Mouse (Mus musculus) macrophage (primary cell): Measurements from ENCODE around the gene Cnnm4. TPM values are rescaled to one million over a fixed set of nuclear protein-coding genes. Genes with fewer than 3 reads are reported as not detected.

Experiments
- H3K27ac ChIP-seq: fragments of 350-480 bp; formaldehyde crosslinking; 2 replicates; pipeline ENCODE4 v1.9.0; 2021
- H3K36me3 ChIP-seq: fragments of 350-480 bp; formaldehyde crosslinking; 2 replicates; pipeline ENCODE4 v1.9.0; 2021; ENCODE audit errors: inconsistent target
- H3K4me3 ChIP-seq: fragments of 350-480 bp; formaldehyde crosslinking; 2 replicates; pipeline ENCODE4 v1.9.0; 2021; ENCODE audit errors: inconsistent target
- H3K79me2 ChIP-seq: fragments of 350-480 bp; formaldehyde crosslinking; 2 replicates; pipeline ENCODE4 v1.9.0; 2021; ENCODE audit errors: inconsistent target
- WGBS: methylation state at CpG from one replicate; pipeline ENCODE4 v1.1.7; 2026; ENCODE audit warnings: inconsistent platforms; ENCODE audit not compliant: missing documents; 5-methylcytosine and 5-hydroxymethylcytosine counted together
- polyA plus RNA-seq: library from polyadenylated mRNA; stranded (reverse); fragments of 250-400 nt; gene quantifications from 3 replicates; pipeline ENCODE4 v1.2.4, GENCODE M21; 2018; ENCODE audit warnings: inconsistent platforms

The Cnnm4 gene
- polyA plus RNA-seq, 1 experiment from 2014 or later = 3.0 TPM

GRCm38 (mm10) chr1:36546888-36547471, 75.6 kb downstream of the Cnnm4 start, which contains the start of gene Ankrd39:
Gene Ankrd39, minus strand, starts transcription at chr1:36547445.
- H3K36me3 ChIP-seq = peaks cover 7% of the 10 kb centered on the region; the same call in 1 of the 2 replicates
- WGBS = under 1% methylated on average over 43 of the region's 43 CpGs
- H3K4me3 ChIP-seq = peak within 1 kb of the TSS; percentile 69
- 0 out of 2 replicates have a peak within 1 kb of the TSS, but pooled peaks have one; percentile 4 for H3K27ac ChIP-seq
- peaks cover 16% of the 10 kb centered on the region; the same call in 1 of the 2 replicates for H3K79me2 ChIP-seq

DNA sequence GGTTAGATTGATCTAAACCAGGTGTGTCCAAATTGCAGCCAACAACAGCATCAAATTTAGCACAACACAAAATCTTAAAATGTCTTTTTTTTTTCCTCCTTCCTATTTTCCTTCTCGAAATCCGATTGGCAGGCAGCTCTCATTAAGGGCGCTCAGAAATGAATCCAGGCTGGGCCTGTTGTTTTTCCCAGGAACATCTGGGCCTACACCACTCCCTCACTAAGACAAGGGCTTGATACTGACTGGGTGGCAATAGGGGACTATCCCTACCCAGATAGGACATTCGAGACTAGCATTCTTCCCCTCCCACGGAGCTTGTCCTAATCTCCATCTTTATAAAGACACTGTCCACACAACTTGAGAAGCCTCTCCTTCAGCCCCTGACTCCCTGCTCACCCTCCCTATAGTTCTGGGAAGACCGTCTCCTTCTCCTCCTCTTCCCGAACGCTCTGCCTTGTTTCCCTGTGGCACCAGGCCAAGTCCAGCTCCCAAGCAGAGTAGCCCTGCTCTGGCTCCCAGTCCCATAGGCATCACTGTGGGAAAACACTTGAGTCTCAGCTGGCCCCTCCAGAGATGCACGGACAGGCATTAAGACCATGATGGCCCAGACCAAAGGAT, 76.7 kb downstream of the Cnnm4 start:
- 90% methylated on average over 9 of the region's 9 CpGs for WGBS
- H3K36me3 ChIP-seq = peaks cover 18% of the 10 kb centered on the region; the same call in 1 of the 2 replicates
- H3K27ac ChIP-seq = no peak overlapping the region
- H3K4me3 ChIP-seq = no peak overlapping the region
- H3K79me2 ChIP-seq = peaks cover 16% of the 10 kb centered on the region; the same call in 1 of the 2 replicates

- Histone ChIP-seq H3K27ac (no peak overlapping the region), H3K36me3 (peaks cover 22% of the 10 kb centered on the region; the same call in 1 of the 2 replicates), H3K4me3 (no peak overlapping the region), H3K79me2 (peaks cover 16% of the 10 kb centered on the region; the same call in 1 of the 2 replicates)
- 91% methylated on average over 6 of the region's 8 CpGs for WGBS
These were observed 77.4 kb downstream of the Cnnm4 start for GRCm38 (mm10) chr1:36548771-36549170.

GRCm38 (mm10) chr1:36549491-36549890, 78.1 kb downstream of the Cnnm4 start:
- WGBS = 92% methylated on average over 17 of the region's 18 CpGs

DNA sequence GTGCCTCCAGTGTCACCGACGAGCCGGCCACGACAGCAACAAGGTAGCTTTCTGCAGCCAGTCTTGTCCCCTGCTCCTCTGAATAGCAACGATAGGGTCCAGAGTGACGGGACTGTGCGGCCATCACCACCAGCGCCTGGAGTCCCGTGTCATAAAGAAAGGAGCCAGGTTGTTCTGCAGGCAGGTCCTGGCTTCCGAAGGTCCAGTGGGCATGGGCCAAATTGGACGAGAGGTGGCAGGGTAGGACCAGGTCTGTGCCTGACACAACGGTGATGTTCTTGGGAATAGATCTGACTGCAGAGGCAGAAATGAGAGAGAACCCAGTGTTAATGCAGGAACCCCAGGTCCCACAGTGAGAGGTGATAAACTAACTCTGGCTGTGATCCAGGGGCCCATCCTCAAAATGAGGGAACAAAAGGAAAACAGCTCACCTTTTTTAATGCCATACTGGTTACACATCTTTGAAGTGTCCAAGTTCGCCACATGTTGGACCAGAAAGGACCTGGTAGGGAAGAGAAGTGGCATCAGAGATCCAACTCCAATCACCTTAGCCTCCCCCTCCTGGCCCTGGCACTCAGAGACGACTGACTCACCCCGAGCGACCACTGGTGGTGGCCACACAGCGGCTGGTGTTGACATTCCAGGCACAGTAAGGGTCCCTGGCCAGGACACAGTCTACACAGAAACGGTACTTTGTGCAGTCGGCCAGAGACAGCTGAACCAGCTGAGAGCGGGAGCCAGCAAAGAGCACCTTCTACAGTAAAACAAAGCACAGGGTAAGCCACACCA, 78.8 kb downstream of the Cnnm4 start:
- no peak overlapping the region for H3K27ac ChIP-seq
- WGBS = 93% methylated on average over 20 of the region's 20 CpGs
- H3K4me3 ChIP-seq = no peak overlapping the region
- peaks cover 14% of the 10 kb centered on the region; the same call in 1 of the 2 replicates for H3K79me2 ChIP-seq
- H3K36me3 ChIP-seq = peaks cover 22% of the 10 kb centered on the region; the same call in 1 of the 2 replicates

More at GRCm38 (mm10) chr1:36549491-36549890, 78.1 kb downstream of the Cnnm4 start:
- peaks cover 22% of the 10 kb centered on the region; the same call in 1 of the 2 replicates for H3K36me3 ChIP-seq
- no peak overlapping the region for H3K27ac ChIP-seq
- H3K79me2 ChIP-seq = peaks cover 16% of the 10 kb centered on the region; the same call in 1 of the 2 replicates
- no peak overlapping the region for H3K4me3 ChIP-seq

DNA sequence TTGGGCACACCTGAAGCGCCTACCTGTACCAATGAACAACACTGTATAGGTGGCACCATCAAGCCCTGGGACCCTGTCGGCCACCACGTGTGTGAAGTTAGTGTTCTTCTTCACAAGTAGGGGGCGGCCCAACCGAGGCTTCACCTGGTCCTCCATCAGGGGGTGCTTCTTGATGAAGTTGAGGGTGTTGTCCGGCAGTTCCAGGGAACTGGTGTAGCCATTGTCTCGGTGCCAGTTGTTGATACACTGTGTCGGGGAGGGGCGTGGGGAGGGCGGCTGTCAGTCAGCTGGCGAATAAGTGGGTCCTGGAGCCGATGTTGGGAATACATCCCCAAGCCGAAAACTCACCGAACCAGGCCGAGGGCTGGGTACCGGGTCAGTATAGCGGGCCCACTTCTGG, 80.5 kb downstream of the Cnnm4 start:
- Histone ChIP-seq H3K4me3 (no peak overlapping the region), H3K79me2 (no peaks in the 10 kb centered on the region), H3K36me3 (peaks cover 22% of the 10 kb centered on the region; the same call in 1 of the 2 replicates), H3K27ac (no peak overlapping the region)
- WGBS = 92% methylated on average over 17 of the region's 17 CpGs

DNA sequence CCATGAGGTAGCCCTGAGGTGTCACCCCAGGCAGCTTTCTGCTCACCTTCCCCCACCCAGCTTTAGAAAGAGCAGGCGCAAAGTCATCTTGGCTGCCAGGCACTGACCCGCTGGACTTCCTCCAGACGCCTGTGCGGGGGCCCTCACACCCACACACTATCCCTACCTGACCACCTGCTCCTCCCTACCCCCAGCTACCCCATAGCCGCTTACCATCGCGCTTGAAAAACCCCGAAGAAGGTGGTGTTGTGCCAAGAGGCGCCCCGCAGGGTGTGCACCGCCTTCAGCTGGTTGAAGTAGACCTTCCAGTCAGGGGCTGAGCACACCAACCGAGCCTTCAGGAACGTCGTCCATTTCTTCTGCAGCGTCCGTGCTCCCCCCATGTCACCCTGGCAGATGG, 81.1 kb downstream of the Cnnm4 start:
- Histone ChIP-seq H3K27ac (no peak overlapping the region), H3K36me3 (peaks cover 22% of the 10 kb centered on the region; the same call in 1 of the 2 replicates), H3K4me3 (no peak overlapping the region), H3K79me2 (no peaks in the 10 kb centered on the region)
- WGBS = 76% methylated on average over 16 of the region's 16 CpGs

DNA sequence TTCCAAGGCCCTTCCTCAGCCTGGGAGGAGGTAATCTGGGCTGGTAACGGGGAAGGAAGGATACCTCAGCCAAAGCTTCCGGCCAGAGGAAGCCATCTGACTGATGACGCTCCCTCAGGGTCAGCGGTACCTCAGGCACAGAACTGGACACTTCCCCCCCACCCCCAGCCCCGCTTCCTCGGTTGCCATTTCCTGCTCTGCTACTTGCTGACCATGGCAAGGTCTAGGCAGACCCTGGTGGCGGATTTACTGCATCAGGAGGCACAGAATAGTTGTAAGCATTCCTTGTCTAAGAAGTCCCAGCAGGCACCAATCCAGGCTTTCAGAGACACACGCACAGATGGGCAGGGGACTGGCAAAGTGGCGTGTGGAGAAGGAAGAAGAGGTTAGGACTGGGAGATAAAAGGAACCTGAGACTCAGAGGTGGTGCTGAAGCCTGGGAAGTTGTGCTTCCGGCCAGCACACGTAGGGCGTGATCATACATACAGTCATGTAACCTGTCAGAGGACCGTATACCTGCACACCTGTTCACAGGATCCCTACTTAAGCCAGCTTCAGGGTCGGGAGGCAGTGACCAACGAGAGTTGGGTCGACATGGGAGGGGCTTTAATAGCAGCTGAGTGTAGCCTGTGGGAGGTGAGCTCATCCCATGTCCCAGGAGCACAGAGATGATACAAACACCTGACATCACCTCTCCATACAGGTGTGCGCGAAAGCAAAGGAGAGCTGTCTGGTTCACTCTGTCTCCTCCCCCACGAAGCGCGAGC, 83.4 kb downstream of the Cnnm4 start:
- WGBS = 83% methylated on average over 21 of the region's 21 CpGs
- Histone ChIP-seq H3K4me3 (no peak overlapping the region), H3K27ac (0 out of 2 replicates have a peak overlapping the region, but pooled peaks have one; percentile 21)

GRCm38 (mm10) chr1:36555798-36556395, 84.5 kb downstream of the Cnnm4 start:
- Histone ChIP-seq H3K79me2 (no peaks in the 10 kb centered on the region), H3K4me3 (peak overlapping the region; percentile 67), H3K36me3 (peaks cover 22% of the 10 kb centered on the region; the same call in 1 of the 2 replicates), H3K27ac (peak overlapping the region; percentile 81)
- WGBS = 42% methylated on average over 7 of the region's 8 CpGs

More for the DNA sequence above, 83.4 kb downstream of the Cnnm4 start:
- Histone ChIP-seq H3K36me3 (peaks cover 22% of the 10 kb centered on the region; the same call in 1 of the 2 replicates), H3K79me2 (no peaks in the 10 kb centered on the region)

DNA sequence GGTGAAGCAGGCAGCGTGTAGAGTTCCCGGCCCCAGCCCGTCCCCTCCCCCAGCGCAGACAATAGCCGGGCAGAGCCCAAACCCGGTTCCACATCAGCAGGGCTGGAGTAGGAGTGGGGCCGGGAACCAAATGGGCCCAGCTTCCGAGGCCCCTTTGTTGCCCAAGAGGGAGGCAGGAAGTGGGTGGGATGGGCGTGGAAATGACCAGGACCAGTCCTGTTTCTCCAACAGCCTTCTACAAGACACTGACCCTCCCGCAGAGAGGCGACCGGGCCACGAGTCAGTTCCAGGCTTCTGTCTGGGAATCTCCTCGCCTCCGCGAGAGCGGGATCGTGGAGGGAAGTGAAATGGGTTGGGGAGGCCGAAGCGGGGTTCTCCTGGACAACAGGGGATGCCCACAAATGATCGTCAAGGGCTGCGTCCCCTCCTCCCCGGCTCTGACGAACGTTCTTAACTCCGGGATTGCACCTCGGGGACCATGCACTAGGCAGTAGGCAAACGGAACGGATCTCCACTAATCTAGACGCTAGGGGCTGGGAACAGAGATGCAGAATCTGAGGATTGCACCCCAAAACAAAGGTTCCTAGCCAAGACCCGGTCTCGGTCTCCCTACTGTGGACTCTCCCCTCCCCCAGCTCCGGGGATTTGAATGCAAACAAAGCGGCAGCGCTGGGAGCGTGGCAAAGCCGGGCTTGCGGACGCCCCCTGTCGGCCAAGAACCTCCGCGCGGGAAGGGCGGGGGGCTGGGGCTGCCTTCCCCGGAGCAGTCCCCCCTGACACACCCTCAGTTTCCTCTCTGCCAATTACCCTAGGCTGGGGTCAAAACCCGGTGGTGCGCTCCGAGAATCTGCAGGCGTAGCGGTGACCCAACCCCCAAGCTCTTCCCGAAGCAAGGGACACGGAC, 85.4 kb downstream of the Cnnm4 start:
- Histone ChIP-seq H3K79me2 (no peaks in the 10 kb centered on the region), H3K27ac (peak overlapping the region; percentile 81), H3K4me3 (peak overlapping the region; percentile 67), H3K36me3 (peaks cover 16% of the 10 kb centered on the region; the same call in 1 of the 2 replicates)
- under 1% methylated on average over 52 of the region's 52 CpGs for WGBS

- no peak overlapping the region for H3K27ac ChIP-seq
- 1% methylated on average over 47 of the region's 48 CpGs for WGBS
These were observed 86.1 kb downstream of the Cnnm4 start for GRCm38 (mm10) chr1:36557457-36558011.

More at GRCm38 (mm10) chr1:36557457-36558011, 86.1 kb downstream of the Cnnm4 start:
- Histone ChIP-seq H3K4me3 (peak overlapping the region; percentile 67), H3K36me3 (peaks cover 9% of the 10 kb centered on the region; the same call in 1 of the 2 replicates), H3K79me2 (no peaks in the 10 kb centered on the region)
